ENCODE assay signal across 22 mouse cellular contexts in genomic region chr7:72218048-72218447, GRCm38 (mm10).
DNase-seq lines count a peak whose midpoint lies in the region; ATAC-seq and TF ChIP-seq lines count a peak whose summit lies in the region.
"Had no signal": no experiment of that assay in that cellular context is flagged by ENCODE, and none has a peak within 500 bp of the region (broad histone marks: within the 10 kb centered on the region; RNA-seq: fewer than 3 reads in every experiment).

No protein-coding gene starts in this region.

- no peak overlapping the region for H3K9ac ChIP-seq in kidney, embryonic 14.5 days (ENCODE audit: low read depth, low read length)
- no peak overlapping the region for H3K9ac ChIP-seq in kidney, embryonic 16.5 days (replicated peaks; ENCODE audit: low read length)
- H3K9ac ChIP-seq in lung, embryonic 14.5 days, result no peak overlapping the region
- H3K9ac ChIP-seq: embryonic facial prominence, embryonic 13.5 days; embryonic facial prominence, embryonic 15.5 days; forebrain, embryonic 12.5 days had no signal

- TF ChIP-seq POLR2A in kidney, adult 2 months (IDR thresholded peaks at IDR 0.05; ENCODE audit: low read depth, low read length), result no peak
- TF ChIP-seq POLR2A in lung, adult 2 months (IDR thresholded peaks at IDR 0.05; ENCODE audit: borderline replicate concordance, extremely low read depth, low read depth, low read length), result no peak

- ATAC-seq in kidney, embryonic 14.5 days (ENCODE audit: low FRiP score, low TSS enrichment), result no peak
- no peak for ATAC-seq in kidney, embryonic 16.5 days (ENCODE audit: low FRiP score, low TSS enrichment)
- ATAC-seq in lung, embryonic 14.5 days (ENCODE audit: insufficient read depth), result no peak
- ATAC-seq: forebrain, embryonic 14.5 days had no signal

- no peak overlapping the region for H3K4me2 ChIP-seq in kidney, embryonic 14.5 days (replicated peaks; ENCODE audit: low read depth, low read length)
- no peak overlapping the region for H3K4me2 ChIP-seq in kidney, embryonic 16.5 days (replicated peaks; ENCODE audit: low read depth, low read length)
- H3K4me2 ChIP-seq in lung, embryonic 14.5 days, result no peak overlapping the region
- H3K4me2 ChIP-seq: embryonic facial prominence, embryonic 13.5 days; embryonic facial prominence, embryonic 15.5 days; forebrain, embryonic 12.5 days had no signal

- no peak overlapping the region for H3K4me3 ChIP-seq in kidney, embryonic 14.5 days (ENCODE audit: low read length)
- no peak overlapping the region for H3K4me3 ChIP-seq in kidney, adult 2 months (ENCODE audit: insufficient read depth, low read depth, low read length)
- H3K4me3 ChIP-seq in kidney, embryonic 16.5 days (ENCODE audit: low read length), result no peak overlapping the region
- no peak overlapping the region for H3K4me3 ChIP-seq in lung, embryonic 14.5 days (ENCODE audit: low read depth, low read length)
- no peak overlapping the region for H3K4me3 ChIP-seq in lung, adult 2 months (replicated peaks; ENCODE audit: extremely low read depth, low read depth, low read length)
- H3K4me3 ChIP-seq: embryonic facial prominence, embryonic 13.5 days; embryonic facial prominence, embryonic 15.5 days; erythroblast, embryonic 14.5 days; forebrain, embryonic 10.5 days; forebrain, embryonic 12.5 days had no signal

- H3K27ac ChIP-seq in kidney, embryonic 14.5 days (ENCODE audit: low read depth, low read length), result peak overlapping the region; percentile 30; the same call in 1 of the 2 replicates
- H3K27ac ChIP-seq in kidney, adult 2 months (ENCODE audit: insufficient read depth, low read depth, low read length), result no peak overlapping the region
- peak overlapping the region; percentile 86 for H3K27ac ChIP-seq in kidney, embryonic 16.5 days (ENCODE audit: low read length)
- H3K27ac ChIP-seq in lung, embryonic 14.5 days (ENCODE audit: low read depth), result no peak overlapping the region
- H3K27ac ChIP-seq: embryonic facial prominence, embryonic 13.5 days; embryonic facial prominence, embryonic 15.5 days; forebrain, embryonic 10.5 days; forebrain, embryonic 12.5 days had no signal

- 35% methylated on average over 7 of the region's 7 CpGs for WGBS in kidney, embryonic 14.5 days
- WGBS in kidney, adult 2 months, result 48% methylated on average over 7 of the region's 7 CpGs
- 36% methylated on average over 7 of the region's 7 CpGs for WGBS in kidney, embryonic 16.5 days
- WGBS in lung, embryonic 14.5 days, result 36% methylated on average over 7 of the region's 7 CpGs
- WGBS in lung, adult 2 months, result 54% methylated on average over 7 of the region's 7 CpGs

- H3K27me3 ChIP-seq in kidney, embryonic 14.5 days (ENCODE audit: control insufficient read depth, insufficient read depth, low read length), result no peaks in the 10 kb centered on the region
- H3K27me3 ChIP-seq in kidney, adult 2 months (replicated peaks; ENCODE audit: control insufficient read depth, insufficient read depth, low read length), result no peaks in the 10 kb centered on the region
- no peaks in the 10 kb centered on the region for H3K27me3 ChIP-seq in kidney, embryonic 16.5 days (ENCODE audit: insufficient read depth, low read length)
- no peaks in the 10 kb centered on the region for H3K27me3 ChIP-seq in lung, embryonic 14.5 days (ENCODE audit: insufficient read depth, low read length)
- H3K27me3 ChIP-seq: embryonic facial prominence, embryonic 13.5 days; embryonic facial prominence, embryonic 15.5 days; forebrain, embryonic 12.5 days had no signal

- TF ChIP-seq CTCF in kidney, adult 2 months (conservative IDR thresholded peaks at IDR 0.05; ENCODE audit: insufficient read depth, insufficient read length, low read depth, low read length), result no peak
- TF ChIP-seq CTCF in lung, embryonic 14.5 days (IDR thresholded peaks at IDR 0.05; ENCODE audit: low read depth), result no peak
- TF ChIP-seq CTCF in lung, adult 2 months (IDR thresholded peaks at IDR 0.05; ENCODE audit: insufficient read depth, low read length), result no peak

- H3K9me3 ChIP-seq in kidney, embryonic 14.5 days (ENCODE audit: control insufficient read depth, low read length), result no peaks in the 10 kb centered on the region
- H3K9me3 ChIP-seq in kidney, embryonic 16.5 days (ENCODE audit: low read length), result no peaks in the 10 kb centered on the region
- no peaks in the 10 kb centered on the region for H3K9me3 ChIP-seq in lung, embryonic 14.5 days (ENCODE audit: low read depth, low read length)
- H3K9me3 ChIP-seq: embryonic facial prominence, embryonic 13.5 days; embryonic facial prominence, embryonic 15.5 days; forebrain, embryonic 10.5 days; forebrain, embryonic 12.5 days had no signal

- peaks cover 12% of the 10 kb centered on the region; the same call in 1 of the 2 replicates for H3K4me1 ChIP-seq in kidney, embryonic 14.5 days (ENCODE audit: control insufficient read depth, insufficient read depth, low read length)
- H3K4me1 ChIP-seq in kidney, adult 2 months (ENCODE audit: control insufficient read depth, insufficient read depth, low read length), result no peaks in the 10 kb centered on the region
- H3K4me1 ChIP-seq in kidney, embryonic 16.5 days (ENCODE audit: insufficient read depth, low read length), result peaks cover 10% of the 10 kb centered on the region
- H3K4me1 ChIP-seq in lung, embryonic 14.5 days (ENCODE audit: insufficient read depth), result peaks cover 3% of the 10 kb centered on the region; the same call in 1 of the 2 replicates
- no peaks in the 10 kb centered on the region for H3K4me1 ChIP-seq in lung, adult 2 months (ENCODE audit: control insufficient read depth, insufficient read depth, low read length)
- H3K4me1 ChIP-seq: embryonic facial prominence, embryonic 15.5 days; forebrain, embryonic 10.5 days; forebrain, embryonic 12.5 days had no signal

- H3K36me3 ChIP-seq in kidney, embryonic 14.5 days (ENCODE audit: control insufficient read depth, insufficient read depth, low read length), result no peaks in the 10 kb centered on the region
- H3K36me3 ChIP-seq in kidney, adult 2 months (ENCODE audit: control insufficient read depth, insufficient read depth, low read length), result no peaks in the 10 kb centered on the region
- H3K36me3 ChIP-seq in kidney, embryonic 16.5 days (ENCODE audit: insufficient read depth, low read length), result no peaks in the 10 kb centered on the region
- no peaks in the 10 kb centered on the region for H3K36me3 ChIP-seq in lung, embryonic 14.5 days (ENCODE audit: insufficient read depth)
- H3K36me3 ChIP-seq: embryonic facial prominence, embryonic 13.5 days; embryonic facial prominence, embryonic 15.5 days; forebrain, embryonic 10.5 days; forebrain, embryonic 12.5 days had no signal

- no peak for DNase-seq in kidney, adult 2 months
- DNase-seq in kidney, postnatal 10 days, result no peak
- peak; percentile 51 for DNase-seq in lung, embryonic 14.5 days
- no peak for DNase-seq in lung, adult 2 months
- DNase-seq: adrenal gland, adult 2 months; adrenal gland, postnatal 10 days; adrenal gland, postnatal 25 days; cerebellum, adult 11 months; cerebellum, adult 18-20 months; cerebellum, adult 8-10 months; cerebellum, adult 9-11 months; cerebellum, postnatal 14 days; cerebellum, postnatal 36 days; embryo, embryonic 11 days had no signal

Comparison
In these comparisons a context has a peak if more than half of its experiments do, and no peak if none do; other contexts are left out.
1. H3K27ac ChIP-seq: peak in kidney, embryonic 14.5 days (single experiment) and kidney, embryonic 16.5 days (single experiment); none in kidney, adult 2 months (single experiment) and lung, embryonic 14.5 days (single experiment).